Mouse (Mus musculus): Measurements from ENCODE around the gene 1520401A03Rik.

DNA sequence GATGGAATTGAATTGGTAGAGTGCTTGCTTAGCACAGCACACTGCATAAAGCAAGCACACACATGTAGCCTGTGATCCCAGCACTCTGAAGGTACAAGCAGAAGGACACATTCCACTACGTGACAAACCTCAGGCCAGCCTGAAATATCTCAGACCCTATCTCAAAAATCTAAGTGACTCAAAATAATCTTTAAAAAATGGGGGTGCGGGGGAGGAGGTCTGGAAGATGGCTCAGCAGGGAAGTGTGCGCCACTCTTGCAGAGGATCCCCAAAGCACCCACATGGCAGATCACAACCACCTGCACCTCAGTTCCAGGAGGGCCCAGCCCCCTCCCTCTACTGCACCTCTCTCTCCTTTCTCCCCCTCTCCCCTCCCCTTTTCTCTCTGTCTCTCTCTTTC is 51.1 kb downstream of the 1520401A03Rik start:
- no peak for TF ChIP-seq POLR2A (IDR thresholded peaks at IDR 0.05; ENCODE audit: extremely low read depth, insufficient read depth, low read length)
- TF ChIP-seq CTCF (IDR thresholded peaks at IDR 0.05; ENCODE audit: extremely low read depth, insufficient read depth, low read length): no peak

All from cortical plate, adult 2 months (tissue).